Mouse (Mus musculus) hindbrain, postnatal 0 days (tissue): ENCODE measurements around the gene Zfp853. TPM values are rescaled to one million over a fixed set of nuclear protein-coding genes. Genes with fewer than 3 reads are reported as not detected.

Source experiments
- ATAC-seq: fragments of 200-750 bp; cut with Nextera tagmentation; 2 replicates; pipeline ENCODE4 v1.8.0; 2017; ENCODE audit warnings: mild to moderate bottlenecking, moderate TSS enrichment, moderate library complexity
- DNase-seq: peaks from one replicate; pipeline ENCODE4 v3.0.0-alpha.2; 2015; ENCODE audit warnings: low spot score
- H3K27ac ChIP-seq: fragments of 300-500 bp; sonication (generic); 2 replicates; pipeline ENCODE4 v1.5.1; 2014; ENCODE audit warnings: mild to moderate bottlenecking
- H3K27me3 ChIP-seq: fragments of 300-500 bp; sonication (generic); 2 replicates; pipeline ENCODE4 v1.6.1; 2014; ENCODE audit warnings: low read length, mixed read lengths; ENCODE audit not compliant: insufficient read depth
- H3K36me3 ChIP-seq: fragments of 300-500 bp; sonication (generic); 2 replicates; pipeline ENCODE4 v1.6.1; 2014; ENCODE audit warnings: low read length, mixed read lengths; ENCODE audit not compliant: insufficient read depth
- H3K4me1 ChIP-seq: fragments of 300-500 bp; sonication (generic); 2 replicates; pipeline ENCODE4 v1.6.1; 2014; ENCODE audit warnings: antibody characterized with exemption, low read length, mixed read lengths; ENCODE audit not compliant: insufficient read depth
- H3K4me2 ChIP-seq: fragments of 300-500 bp; sonication (generic); 2 replicates; pipeline ENCODE4 v1.6.1; 2014; ENCODE audit warnings: low read depth, mild to moderate bottlenecking, low read length, moderate library complexity, mixed read lengths
- H3K4me3 ChIP-seq: fragments of 300-500 bp; sonication (generic); 2 replicates; pipeline ENCODE4 v1.5.1; 2014; ENCODE audit warnings: low read length
- H3K9ac ChIP-seq: fragments of 300-500 bp; sonication (generic); replicated peaks from 2 replicates; pipeline ENCODE4 v1.6.1; 2014; ENCODE audit warnings: mild to moderate bottlenecking, low read length, moderate library complexity, mixed read lengths
- H3K9me3 ChIP-seq: fragments of 300-500 bp; sonication (generic); 2 replicates; pipeline ENCODE4 v1.6.1; 2016; ENCODE audit warnings: low read length, mixed read lengths
- CTCF ChIP-seq: IDR thresholded peaks from 2 replicates; pipeline ENCODE4 v1.5.1; 2016; ENCODE audit warnings: antibody characterized with exemption, control low read depth, low read depth
- WGBS: fragments of 180-500 bp; shearing (Covaris S2); extraction: QIAGEN DNeasy Blood & Tissue Kit; methylation state at CpG from one replicate; pipeline ENCODE4 v1.1.7; 2014; 5-methylcytosine and 5-hydroxymethylcytosine counted together
- polyA plus RNA-seq: library from polyadenylated mRNA; unstranded; fragments of >200 nt; fragmentation: Nextera tagmentation; extraction: Ambion mirVana; gene quantifications from 2 replicates; pipeline ENCODE4 v1.2.1, GENCODE M21; 2015
- total RNA-seq: library from RNA; depleted of rRNA; stranded (reverse); fragments of >200 nt; gene quantifications from 2 replicates; pipeline ENCODE4 v1.2.3, GENCODE M21; 2014

Gene Zfp853
- total and polyA plus RNA-seq, 2 experiments from 2014 or later, result 0.53 to 33.5 TPM

- Histone ChIP-seq H3K9ac (peak overlapping the region; percentile 93), H3K27ac (peak overlapping the region; percentile 87), H3K27me3 (no peaks in the 10 kb centered on the region), H3K36me3 (no peaks in the 10 kb centered on the region), H3K4me3 (peak overlapping the region; percentile 88), H3K4me1 (peaks cover 20% of the 10 kb centered on the region), H3K9me3 (no peaks in the 10 kb centered on the region), H3K4me2 (peak overlapping the region; percentile 98)
- TF ChIP-seq CTCF, result no peak
- ATAC-seq (peak; percentile 39), DNase-seq (no peak)
- 1% methylated on average over 12 of the region's 12 CpGs for WGBS
These were observed 23.3 kb downstream of the Zfp853 start for GRCm38 (mm10) chr5:143270151-143270519.

- Histone ChIP-seq H3K27me3 (no peaks in the 10 kb centered on the region), H3K9me3 (no peaks in the 10 kb centered on the region), H3K36me3 (no peaks in the 10 kb centered on the region), H3K4me1 (peaks cover 20% of the 10 kb centered on the region), H3K9ac (peak within 1 kb of the TSS; percentile 93), H3K4me3 (peak within 1 kb of the TSS; percentile 88), H3K27ac (peak within 1 kb of the TSS; percentile 87), H3K4me2 (peak within 1 kb of the TSS; percentile 98)
- DNase-seq (peak; percentile 90), ATAC-seq (peak; percentile 85)
- WGBS, result under 1% methylated on average over 58 of the region's 79 CpGs
- no peak for TF ChIP-seq CTCF
These were observed 23.9 kb downstream of the Zfp853 start, which contains the start of gene Zfp316 for GRCm38 (mm10) chr5:143269363-143270150. Gene Zfp316 (minus strand): TSS chr5:143270022.

GRCm38 (mm10) chr5:143268985-143269362 lies 24.4 kb downstream of the Zfp853 start:
- Histone ChIP-seq H3K27ac (peak overlapping the region; percentile 87), H3K9me3 (no peaks in the 10 kb centered on the region), H3K9ac (peak overlapping the region; percentile 93), H3K36me3 (peaks cover under 1% of the 10 kb centered on the region; the same call in 1 of the 2 replicates), H3K27me3 (no peaks in the 10 kb centered on the region), H3K4me3 (peak overlapping the region; percentile 88), H3K4me1 (peaks cover 20% of the 10 kb centered on the region), H3K4me2 (peak overlapping the region; percentile 98)
- ATAC-seq (no peak; the same call in 1 of the 2 replicates), DNase-seq (no peak)
- 12% methylated on average over 8 of the region's 8 CpGs for WGBS
- TF ChIP-seq CTCF, result no peak

- no peak overlapping the region for H3K9ac ChIP-seq
- TF ChIP-seq CTCF, result no peak
- ATAC-seq, result no peak
These were observed 26.6 kb downstream of the Zfp853 start for GRCm38 (mm10) chr5:143266794-143267193.

GRCm38 (mm10) chr5:143265409-143265808 lies 28.0 kb downstream of the Zfp853 start:
- WGBS, result 46% methylated on average over 1 of the region's 1 CpGs
- Histone ChIP-seq H3K4me2 (no peak overlapping the region), H3K36me3 (peaks cover 18% of the 10 kb centered on the region), H3K9ac (no peak overlapping the region), H3K27ac (no peak overlapping the region), H3K4me1 (peaks cover 13% of the 10 kb centered on the region), H3K27me3 (no peaks in the 10 kb centered on the region), H3K9me3 (no peaks in the 10 kb centered on the region), H3K4me3 (no peak overlapping the region)
- TF ChIP-seq CTCF, result no peak
- ATAC-seq (no peak), DNase-seq (no peak)

More at GRCm38 (mm10) chr5:143266794-143267193, 26.6 kb downstream of the Zfp853 start:
- Histone ChIP-seq H3K27ac (no peak overlapping the region), H3K4me3 (no peak overlapping the region), H3K4me2 (no peak overlapping the region), H3K4me1 (peaks cover 20% of the 10 kb centered on the region), H3K27me3 (no peaks in the 10 kb centered on the region), H3K36me3 (peaks cover 18% of the 10 kb centered on the region), H3K9me3 (no peaks in the 10 kb centered on the region)
- DNase-seq, result no peak
- WGBS, result 90% methylated on average over 6 of the region's 6 CpGs

- no peak for ATAC-seq
- WGBS, result 90% methylated on average over 10 of the region's 10 CpGs
- Histone ChIP-seq H3K4me1 (peaks cover 11% of the 10 kb centered on the region), H3K27ac (no peak overlapping the region), H3K9ac (no peak overlapping the region), H3K4me2 (no peak overlapping the region), H3K36me3 (peaks cover 19% of the 10 kb centered on the region), H3K4me3 (no peak overlapping the region), H3K9me3 (no peaks in the 10 kb centered on the region), H3K27me3 (no peaks in the 10 kb centered on the region)
- TF ChIP-seq CTCF, result no peak
- no peak for DNase-seq
These were observed 28.7 kb downstream of the Zfp853 start for GRCm38 (mm10) chr5:143264689-143265088.

- Histone ChIP-seq H3K27ac (no peak overlapping the region), H3K4me1 (no peaks in the 10 kb centered on the region), H3K9me3 (no peaks in the 10 kb centered on the region), H3K4me2 (no peak overlapping the region), H3K27me3 (no peaks in the 10 kb centered on the region), H3K9ac (no peak overlapping the region), H3K36me3 (peaks cover 29% of the 10 kb centered on the region), H3K4me3 (no peak overlapping the region)
- no peak for ATAC-seq
- no peak for TF ChIP-seq CTCF
- WGBS, result 96% methylated on average over 8 of the region's 8 CpGs
- DNase-seq, result no peak
These were observed 31.8 kb downstream of the Zfp853 start for GRCm38 (mm10) chr5:143261636-143262035.
